ENCODE assay signal across 22 mouse cellular contexts in genomic region chr10:87752117-87752516, GRCm38 (mm10).
DNase-seq lines count a peak whose midpoint lies in the region; ATAC-seq and TF ChIP-seq lines count a peak whose summit lies in the region.
"Had no signal": no experiment of that assay in that cellular context is flagged by ENCODE, and none has a peak within 500 bp of the region (broad histone marks: within the 10 kb centered on the region; RNA-seq: fewer than 3 reads in every experiment).

No protein-coding gene starts in this region.

- peaks cover 30% of the 10 kb centered on the region for H3K4me1 ChIP-seq in bone marrow macrophage, adult 2 months (ENCODE audit: control insufficient read depth, insufficient read depth, low read length)
- no peaks in the 10 kb centered on the region for H3K4me1 ChIP-seq in embryonic facial prominence, embryonic 15.5 days
- H3K4me1 ChIP-seq in stomach, postnatal 0 days (replicated peaks; ENCODE audit: control insufficient read depth, insufficient read depth), result 0 out of 2 replicates have a peak, but pooled peaks cover 3% of the 10 kb centered on the region
- H3K4me1 ChIP-seq: forebrain, embryonic 12.5 days; heart, embryonic 10.5 days; hindbrain, embryonic 12.5 days had no signal

- H3K4me2 ChIP-seq in embryonic facial prominence, embryonic 15.5 days (replicated peaks), result no peak overlapping the region
- no peak overlapping the region for H3K4me2 ChIP-seq in stomach, postnatal 0 days (replicated peaks; ENCODE audit: low read depth)
- H3K4me2 ChIP-seq: forebrain, embryonic 12.5 days; hindbrain, embryonic 12.5 days had no signal

- H3K27me3 ChIP-seq in embryonic facial prominence, embryonic 15.5 days, result no peaks in the 10 kb centered on the region
- no peaks in the 10 kb centered on the region for H3K27me3 ChIP-seq in stomach, postnatal 0 days (ENCODE audit: control insufficient read depth, insufficient read depth, low read length)
- H3K27me3 ChIP-seq: CH12.LX; forebrain, embryonic 12.5 days; hindbrain, embryonic 12.5 days; Patski had no signal

- peak overlapping the region; percentile 62; the same call in 1 of the 2 replicates for H3K27ac ChIP-seq in bone marrow macrophage, adult 2 months (ENCODE audit: insufficient read depth, low read depth, low read length)
- H3K27ac ChIP-seq in embryonic facial prominence, embryonic 15.5 days (replicated peaks), result no peak overlapping the region
- H3K27ac ChIP-seq in stomach, postnatal 0 days (replicated peaks), result 0 out of 2 replicates have a peak overlapping the region, but pooled peaks have one; percentile 24
- H3K27ac ChIP-seq in left cerebral cortex, adult 2 months, result no peak overlapping the region
- H3K27ac ChIP-seq: forebrain, embryonic 12.5 days; heart, embryonic 10.5 days; hindbrain, embryonic 12.5 days had no signal

- H3K9ac ChIP-seq in embryonic facial prominence, embryonic 15.5 days, result no peak overlapping the region
- no peak overlapping the region for H3K9ac ChIP-seq in stomach, postnatal 0 days (ENCODE audit: low read length)
- H3K9ac ChIP-seq: forebrain, embryonic 12.5 days; hindbrain, embryonic 12.5 days had no signal

- peak; percentile 28 for TF ChIP-seq EP300 in stomach, postnatal 0 days (optimal IDR thresholded peaks at IDR 0.05)

- peak; percentile 71; the same call in 1 of the 2 replicates for ATAC-seq in embryonic facial prominence, embryonic 15.5 days (ENCODE audit: insufficient number of reproducible peaks, low FRiP score, low TSS enrichment, low read depth)
- ATAC-seq in stomach, postnatal 0 days (ENCODE audit: low FRiP score, low TSS enrichment), result no peak
- ATAC-seq: activated CD4-positive, CD25-positive, alpha-beta regulatory T cell, adult 4 months; forebrain, embryonic 16.5 days; hindbrain, embryonic 16.5 days; inflammation-experienced regulatory T-cells, adult 6 months; Patski had no signal

- intact Hi-C loops in left cerebral cortex, adult 2 months (cut with DNase I), result no loop called here

- DNase-seq in adrenal gland, adult 8-10 months, result peak; percentile 20
- DNase-seq in adrenal gland, postnatal 4 days (ENCODE audit: low spot score in 2 of 2), result no peak
- DNase-seq in stomach, postnatal 0 days (ENCODE audit: low spot score), result no peak
- no peak for DNase-seq in left cerebral cortex, adult 2 months (ENCODE audit: extremely low spot score in 1 of 2, low spot score in 2 of 2)
- DNase-seq: cerebellum, adult 18-20 months; cerebellum, adult 9-11 months; cerebellum, postnatal 36 days; gastrocnemius, postnatal 10 days; heart, adult 18-20 months; heart, postnatal 10 days; heart, postnatal 4 days had no signal

- no peaks in the 10 kb centered on the region for H3K36me3 ChIP-seq in embryonic facial prominence, embryonic 15.5 days
- no peaks in the 10 kb centered on the region for H3K36me3 ChIP-seq in stomach, postnatal 0 days (ENCODE audit: control insufficient read depth, insufficient read depth, low read length)
- H3K36me3 ChIP-seq: forebrain, embryonic 12.5 days; heart, embryonic 10.5 days; hindbrain, embryonic 12.5 days had no signal

- TF ChIP-seq POLR2A in bone marrow macrophage, adult 2 months (IDR thresholded peaks at IDR 0.05; ENCODE audit: borderline replicate concordance, low read depth, low read length), result no peak

- no peak overlapping the region for H3K4me3 ChIP-seq in bone marrow macrophage, adult 2 months (ENCODE audit: insufficient read depth, low read length)
- no peak overlapping the region for H3K4me3 ChIP-seq in embryonic facial prominence, embryonic 15.5 days (replicated peaks)
- H3K4me3 ChIP-seq in stomach, postnatal 0 days (ENCODE audit: low read depth, low read length), result no peak overlapping the region
- H3K4me3 ChIP-seq in left cerebral cortex, adult 2 months, result no peak overlapping the region
- H3K4me3 ChIP-seq: forebrain, embryonic 12.5 days; heart, embryonic 10.5 days; hindbrain, embryonic 12.5 days had no signal

- WGBS in embryonic facial prominence, embryonic 15.5 days, result 65% methylated on average over 2 of the region's 2 CpGs
- 48% methylated on average over 2 of the region's 2 CpGs for WGBS in stomach, postnatal 0 days

- H3K9me3 ChIP-seq in embryonic facial prominence, embryonic 15.5 days (replicated peaks), result no peaks in the 10 kb centered on the region
- no peaks in the 10 kb centered on the region for H3K9me3 ChIP-seq in stomach, postnatal 0 days (ENCODE audit: control insufficient read depth, low read length)
- H3K9me3 ChIP-seq: forebrain, embryonic 12.5 days; heart, embryonic 10.5 days; hindbrain, embryonic 12.5 days had no signal

- no peak for TF ChIP-seq CTCF in bone marrow macrophage, adult 2 months (IDR thresholded peaks at IDR 0.05; ENCODE audit: low read depth, low read length)
- TF ChIP-seq CTCF in stomach, postnatal 0 days (IDR thresholded peaks at IDR 0.05; ENCODE audit: low read depth), result no peak
- no peak for TF ChIP-seq CTCF in left cerebral cortex, adult 2 months (IDR thresholded peaks at IDR 0.05)

Comparison
In these comparisons a context has a peak if more than half of its experiments do, and no peak if none do; other contexts are left out.
1. H3K27ac ChIP-seq: peak in bone marrow macrophage, adult 2 months (single experiment) and stomach, postnatal 0 days (single experiment); none in embryonic facial prominence, embryonic 15.5 days (single experiment) and left cerebral cortex, adult 2 months (single experiment).